In the genomic region with DNA sequence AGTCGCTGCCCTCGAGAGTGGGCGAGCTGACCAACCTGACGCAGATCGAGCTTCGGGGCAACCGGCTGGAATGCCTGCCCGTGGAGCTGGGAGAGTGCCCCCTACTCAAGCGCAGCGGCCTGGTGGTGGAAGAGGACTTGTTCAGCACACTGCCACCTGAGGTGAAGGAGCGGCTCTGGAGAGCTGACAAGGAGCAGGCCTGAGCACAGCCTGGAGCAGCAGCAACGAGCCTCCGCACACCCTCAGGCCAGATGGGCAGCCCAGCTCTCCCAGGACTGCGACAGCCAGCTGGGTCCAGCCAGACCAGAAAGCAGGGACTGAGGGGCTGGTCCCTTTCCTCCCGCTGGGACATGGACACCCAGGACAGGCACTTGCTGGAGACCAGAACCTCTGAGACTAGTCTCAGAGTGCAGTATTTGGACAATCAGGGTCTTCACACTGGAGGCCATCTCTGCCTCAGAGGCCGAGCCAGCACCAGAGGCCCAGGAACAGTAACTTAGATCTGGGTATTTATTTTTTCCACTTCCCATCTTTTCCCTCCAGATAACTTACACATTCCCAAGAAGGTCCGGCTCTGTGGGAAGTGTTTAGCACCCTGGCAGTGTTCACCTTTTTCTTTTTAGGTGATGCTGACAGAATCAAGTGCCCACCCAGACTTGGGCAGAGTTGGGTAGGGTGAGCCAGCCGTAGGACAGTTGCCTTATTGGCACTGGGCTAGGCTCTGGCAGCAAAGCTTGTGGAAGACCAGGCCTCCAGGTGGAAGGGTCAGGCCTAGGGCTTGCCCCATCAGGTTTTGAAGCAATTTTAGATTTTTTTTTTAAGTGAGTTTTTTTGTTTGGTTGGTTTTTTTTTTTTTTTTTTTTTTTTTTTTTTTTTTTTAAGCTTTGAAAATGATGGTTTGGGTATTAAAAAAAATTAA, we compare ENCODE assay signal across 1 mouse cellular context.
A peak's percentile ranks its signal among the peaks of the same experiment; 100 is the strongest.
TF ChIP-seq lines count a peak whose summit lies in the region.

No protein-coding gene starts in this region.

TF ChIP-seq in CH12.LX, 34 proteins besides CTCF, POLR2A, EP300 and RAD21:
- TF ChIP-seq ETS1 (conservative IDR thresholded peaks at IDR 0.05; ENCODE audit: low read depth, low read length) (no peak), ZNF384 (IDR thresholded peaks at IDR 0.05; ENCODE audit: low read depth, low read length) (0 out of 2 replicates have a peak, but pooled peaks have one; percentile 15)
